Mouse (Mus musculus) liver, embryonic 14.5 days (tissue): Measurements from ENCODE around the gene Gm21983. TPM values are rescaled to one million over a fixed set of nuclear protein-coding genes. Genes with fewer than 3 reads are reported as not detected.

ENCODE experiments used
- ATAC-seq: fragments of 200-750 bp; cut with Nextera tagmentation; 2 replicates; pipeline ENCODE4 v1.8.0; 2017; ENCODE audit warnings: moderate number of reproducible peaks, mild to moderate bottlenecking, moderate library complexity; ENCODE audit not compliant: insufficient read depth
- DNase-seq, 3 experiments: peaks; one replicate each; pipeline ENCODE4 v3.0.0-alpha.2; 2012 to 2013; ENCODE audit warnings: low read depth in 3 of 3, low spot score in 3 of 3
- H3K27ac ChIP-seq: fragments of 300-500 bp; sonication (generic); 2 replicates; pipeline ENCODE4 v1.5.1; 2014; ENCODE audit warnings: moderate library complexity, mild to moderate bottlenecking, control low read depth, inconsistent platforms
- H3K27me3 ChIP-seq: fragments of 300-500 bp; sonication (generic); 2 replicates; pipeline ENCODE4 v1.6.1; 2014; ENCODE audit warnings: mild to moderate bottlenecking, low read length, moderate library complexity; ENCODE audit not compliant: control insufficient read depth, insufficient read depth
- H3K36me3 ChIP-seq: fragments of 300-500 bp; sonication (generic); replicated peaks from 2 replicates; pipeline ENCODE4 v1.6.1; 2014; ENCODE audit warnings: low read depth; ENCODE audit not compliant: control insufficient read depth, insufficient read depth
- H3K4me1 ChIP-seq, 2 experiments: fragments of 200-500 bp in 1 of 2; fragments of 300-500 bp in 1 of 2; sonication (generic) in 1 of 2; replicated peaks; 2 replicates each; pipeline ENCODE4 v1.6.1; 2012 to 2014; ENCODE audit warnings: antibody characterized with exemption in 1 of 2, inconsistent platforms in 1 of 2, low read length in 1 of 2; ENCODE audit not compliant: control insufficient read depth in 2 of 2, insufficient read depth in 2 of 2
- H3K4me2 ChIP-seq: fragments of 300-500 bp; sonication (generic); 2 replicates; pipeline ENCODE4 v1.6.1; 2014; ENCODE audit warnings: low read depth, mild to moderate bottlenecking, control low read depth, moderate library complexity
- H3K4me3 ChIP-seq, 2 experiments: fragments of 200-500 bp in 1 of 2; fragments of 300-500 bp in 1 of 2; sonication (generic) in 1 of 2; 2 replicates each; pipeline ENCODE4 v1.5.1; 2012 to 2014; ENCODE audit warnings: low read depth in 2 of 2, low read length in 2 of 2, mild to moderate bottlenecking in 2 of 2, control low read depth in 1 of 2, inconsistent platforms in 1 of 2, moderate library complexity in 1 of 2; ENCODE audit not compliant: insufficient read depth in 1 of 2
- H3K9ac ChIP-seq: fragments of 300-500 bp; sonication (generic); replicated peaks from 2 replicates; pipeline ENCODE4 v1.6.1; 2014; ENCODE audit warnings: mild to moderate bottlenecking, control low read depth, moderate library complexity
- H3K9me3 ChIP-seq: fragments of 300-500 bp; sonication (generic); 2 replicates; pipeline ENCODE4 v1.6.1; 2016; ENCODE audit warnings: low read length, mixed read lengths; ENCODE audit not compliant: control insufficient read depth
- CTCF ChIP-seq: IDR thresholded peaks from 2 replicates; pipeline ENCODE4 v1.5.1; 2016; ENCODE audit warnings: antibody characterized with exemption, low read depth, control low read depth
- EP300 ChIP-seq: IDR thresholded peaks from 2 replicates; pipeline ENCODE4 v1.6.1; 2016; ENCODE audit warnings: antibody characterized with exemption, low read depth
- WGBS: fragments of 180-500 bp; shearing (Covaris S2); extraction: QIAGEN DNeasy Blood & Tissue Kit; methylation state at CpG from one replicate; pipeline ENCODE4 v1.1.7; 2014; ENCODE audit not compliant: insufficient replicate concordance; 5-methylcytosine and 5-hydroxymethylcytosine counted together
- polyA plus RNA-seq, 2 experiments: library from polyadenylated mRNA; depleted of rRNA in 1 of 2; stranded (reverse) in 1 of 2; unstranded in 1 of 2; fragments of >200 nt; fragmentation: Nextera tagmentation in 1 of 2; extraction: Ambion mirVana in 1 of 2; gene quantifications; 2 replicates each; pipeline versions ENCODE4 v1.2.1 to v1.2.3; 2012 to 2014

Gm21983 gene
- polyA plus RNA-seq, 2 experiments, result 0.04 to 0.28 TPM

DNA sequence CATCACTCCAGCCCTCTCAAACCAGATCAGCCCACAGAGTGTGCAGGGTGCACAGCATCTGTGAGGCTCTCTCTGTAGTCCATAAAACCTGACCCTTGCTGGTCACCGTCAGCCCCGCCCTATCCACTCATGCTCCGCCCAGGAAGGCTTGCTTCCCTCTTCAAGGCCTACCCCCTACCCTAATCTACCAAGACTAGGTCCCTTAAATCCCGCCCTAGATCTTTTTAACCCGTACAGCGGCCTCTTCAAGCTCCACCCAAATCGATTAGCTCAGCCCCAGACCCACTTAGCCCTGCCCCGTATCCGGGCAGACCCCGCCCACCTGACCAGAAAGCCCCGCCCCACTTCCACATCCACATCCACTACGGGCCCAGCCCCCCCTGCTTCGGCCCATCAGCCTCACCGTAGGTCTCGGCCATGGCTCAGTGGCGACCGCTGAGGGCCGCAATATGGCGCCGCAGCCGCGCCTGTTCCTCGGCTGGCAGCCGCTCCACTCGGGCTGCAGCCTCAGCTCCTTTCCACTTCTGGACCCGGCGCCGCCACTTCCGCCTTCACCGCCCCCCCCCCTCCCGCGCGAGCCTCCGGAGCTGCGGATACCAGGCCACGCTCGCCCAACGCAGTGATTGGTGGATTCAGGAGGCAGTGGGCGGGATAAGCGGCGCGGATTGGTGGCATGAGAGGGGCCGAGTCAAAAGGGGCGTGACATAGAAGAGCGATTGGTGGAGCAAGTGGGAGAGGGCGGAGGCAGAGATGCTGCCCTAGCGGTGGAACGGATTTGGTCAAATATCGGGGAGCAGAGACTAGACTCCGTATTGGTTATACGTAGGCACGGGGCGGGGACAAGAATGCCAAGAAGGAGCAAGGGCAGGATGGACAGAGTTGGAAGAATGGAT is 2.3 kb downstream of the Gm21983 start, which contains the start of gene Rab4b:
TSS of gene Rab4b (minus strand) at position 573 of the 893 bp plus-strand sequence.
- peak within 1 kb of the TSS; percentile 73 for H3K4me2 ChIP-seq
- under 1% methylated on average over 53 of the region's 53 CpGs for WGBS
- H3K9me3 ChIP-seq, result no peaks in the 10 kb centered on the region
- peak; percentile 86 for TF ChIP-seq CTCF
- TF ChIP-seq EP300, result peak; percentile 32; the same call in 1 of the 2 replicates
- H3K4me3 ChIP-seq, result peak within 1 kb of the TSS; percentile 78 to 88
- ATAC-seq (peak; percentile 95), DNase-seq (peak; percentile 99)
- H3K36me3 ChIP-seq, result no peaks in the 10 kb centered on the region; the same call in 1 of the 2 replicates
- peak within 1 kb of the TSS; percentile 70 for H3K27ac ChIP-seq
- no peaks in the 10 kb centered on the region for H3K27me3 ChIP-seq
- H3K4me1 ChIP-seq, result peaks cover 10 to 18% of the 10 kb centered on the region in 2 experiments
- peak within 1 kb of the TSS; percentile 44 for H3K9ac ChIP-seq

DNA sequence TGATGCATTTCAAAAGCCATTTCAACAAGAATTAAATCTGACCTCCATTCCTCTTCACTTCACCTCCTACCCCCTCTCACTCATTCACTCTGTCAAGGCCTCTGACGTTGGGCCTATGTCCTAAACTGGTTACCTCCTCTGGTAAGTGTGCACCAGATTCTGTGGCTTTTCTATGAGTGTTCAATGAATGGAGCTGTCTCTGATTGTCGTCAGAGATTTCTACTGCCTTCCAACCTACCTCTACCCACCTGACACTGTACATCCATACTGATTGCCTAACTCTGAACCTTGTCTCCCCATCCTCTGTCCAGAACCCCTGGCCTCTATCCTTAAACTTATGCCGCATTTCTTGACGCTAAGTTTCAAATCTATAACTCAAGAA is 3.0 kb downstream of the Gm21983 start:
- ATAC-seq, result no peak

DNA sequence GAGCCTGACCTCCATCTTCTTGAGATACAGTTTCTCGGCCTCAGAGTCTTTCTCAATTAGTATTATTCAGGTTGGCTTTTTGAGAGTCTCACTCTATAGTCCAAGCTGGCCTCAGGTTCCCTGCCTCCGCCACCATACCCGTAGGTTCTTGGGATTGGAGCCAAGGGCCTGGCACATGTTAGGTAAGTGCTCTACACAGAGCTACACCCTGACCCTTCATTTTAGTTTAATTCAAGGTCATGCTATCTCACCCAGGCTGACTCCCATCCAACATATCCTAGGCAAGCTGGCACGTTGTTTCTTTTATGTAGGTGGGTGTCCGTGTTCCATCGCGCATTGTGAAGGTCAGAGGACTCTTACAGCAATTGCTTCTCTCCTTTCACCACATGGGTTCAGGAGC is 6.0 kb downstream of the Gm21983 start:
- no peak for ATAC-seq
- H3K27me3 ChIP-seq, result no peaks in the 10 kb centered on the region
- H3K9ac ChIP-seq, result no peak overlapping the region
- 82% methylated on average over 7 of the region's 7 CpGs for WGBS
- no peak overlapping the region for H3K4me3 ChIP-seq
- H3K9me3 ChIP-seq, result no peaks in the 10 kb centered on the region
- H3K4me2 ChIP-seq, result no peak overlapping the region
- peaks cover 10 to 14% of the 10 kb centered on the region in 2 experiments for H3K4me1 ChIP-seq
- no peak overlapping the region for H3K27ac ChIP-seq
- no peak for DNase-seq
- TF ChIP-seq EP300, result no peak
- no peak for TF ChIP-seq CTCF
- H3K36me3 ChIP-seq, result no peaks in the 10 kb centered on the region

More for the DNA sequence above, 3.0 kb downstream of the Gm21983 start:
- Histone ChIP-seq H3K27me3 (no peaks in the 10 kb centered on the region), H3K4me3 (peak overlapping the region; percentile 78 to 88), H3K36me3 (no peaks in the 10 kb centered on the region), H3K9me3 (no peaks in the 10 kb centered on the region), H3K4me2 (peak overlapping the region; percentile 73), H3K9ac (peak overlapping the region; percentile 44), H3K4me1 (peaks cover 10 to 18% of the 10 kb centered on the region in 2 experiments), H3K27ac (peak overlapping the region; percentile 70)
- no peak for DNase-seq
- 20% methylated on average over 4 of the region's 4 CpGs for WGBS
- TF ChIP-seq EP300 (no peak), CTCF (no peak)

DNA sequence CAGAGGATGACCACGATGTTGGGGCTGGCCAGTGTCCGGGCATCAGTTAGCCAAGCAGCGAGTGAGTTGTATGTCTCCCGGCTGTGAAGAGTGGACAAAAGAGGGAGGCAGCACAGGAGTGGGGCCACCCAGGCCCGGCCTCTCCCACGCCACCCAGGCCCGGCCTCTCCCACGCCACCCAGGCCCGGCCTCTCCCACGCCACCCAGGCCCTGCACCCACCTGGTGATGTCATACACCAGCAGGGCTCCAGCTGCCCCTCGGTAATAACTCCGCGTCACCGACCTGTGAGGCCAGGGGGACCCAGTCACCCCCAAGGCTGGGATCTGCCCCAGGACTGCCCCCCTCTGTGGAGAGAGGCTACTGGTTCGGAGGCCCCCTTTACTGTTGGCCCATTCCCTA is 6.4 kb downstream of the Gm21983 start:
- Histone ChIP-seq H3K36me3 (no peaks in the 10 kb centered on the region), H3K4me3 (no peak overlapping the region), H3K4me2 (no peak overlapping the region), H3K9ac (no peak overlapping the region), H3K27ac (no peak overlapping the region), H3K4me1 (peaks cover 8 to 11% of the 10 kb centered on the region in 2 experiments), H3K9me3 (no peaks in the 10 kb centered on the region), H3K27me3 (no peaks in the 10 kb centered on the region)
- TF ChIP-seq EP300, result no peak
- no peak for TF ChIP-seq CTCF
- WGBS, result 87% methylated on average over 15 of the region's 15 CpGs
- ATAC-seq (no peak), DNase-seq (no peak)

DNA sequence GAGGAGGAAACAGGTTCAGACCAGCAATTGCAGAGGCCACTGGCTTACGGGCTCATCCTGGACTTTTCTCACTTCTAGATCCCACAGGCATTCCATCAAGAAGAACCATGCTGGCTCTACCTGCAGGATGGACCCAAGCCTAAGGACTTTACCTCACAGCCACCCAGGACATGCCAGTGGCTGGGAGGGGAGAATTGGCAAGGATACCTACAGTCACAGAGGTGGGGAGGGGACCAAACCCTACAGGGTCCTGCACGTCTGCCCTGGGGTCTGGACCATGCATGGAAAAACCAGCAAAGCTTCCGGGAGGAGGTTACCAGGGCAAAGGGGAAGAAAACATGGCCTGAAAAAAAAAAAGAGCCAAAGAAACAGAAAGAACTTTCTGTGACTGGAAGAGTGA is 9.9 kb downstream of the Gm21983 start:
- DNase-seq (no peak), ATAC-seq (no peak)
- H3K4me2 ChIP-seq, result no peak overlapping the region
- H3K27me3 ChIP-seq, result no peaks in the 10 kb centered on the region
- no peak overlapping the region for H3K27ac ChIP-seq
- no peak overlapping the region for H3K4me3 ChIP-seq
- peaks cover 0 to 12% of the 10 kb centered on the region in 2 experiments; a peak in 3 of 4 replicates for H3K4me1 ChIP-seq
- TF ChIP-seq EP300 (no peak), CTCF (no peak)
- no peak overlapping the region for H3K9ac ChIP-seq
- H3K36me3 ChIP-seq, result no peaks in the 10 kb centered on the region
- WGBS, result 68% methylated on average over 3 of the region's 3 CpGs
- no peaks in the 10 kb centered on the region for H3K9me3 ChIP-seq
